Mouse (Mus musculus) limb, embryonic 12.5 days (tissue): ENCODE measurements around the gene Otp. TPM values are rescaled to one million over a fixed set of nuclear protein-coding genes. Genes with fewer than 3 reads are reported as not detected.

Source experiments
- ATAC-seq: fragments of 200-750 bp; cut with Nextera tagmentation; 2 replicates; pipeline ENCODE4 v1.8.0; 2017; ENCODE audit warnings: low read depth, moderate TSS enrichment; ENCODE audit not compliant: insufficient number of reproducible peaks, insufficient read depth, low FRiP score, low TSS enrichment
- H3K27ac ChIP-seq: fragments of 300-500 bp; sonication (generic); 2 replicates; pipeline ENCODE4 v1.5.1; 2016; ENCODE audit warnings: mild to moderate bottlenecking, moderate library complexity
- H3K27me3 ChIP-seq: fragments of 300-500 bp; sonication (generic); 2 replicates; pipeline ENCODE4 v1.6.1; 2016; ENCODE audit warnings: mild to moderate bottlenecking, moderate library complexity
- H3K36me3 ChIP-seq: fragments of 300-500 bp; sonication (generic); 2 replicates; pipeline ENCODE4 v1.6.1; 2016; ENCODE audit warnings: mild to moderate bottlenecking, moderate library complexity
- H3K4me1 ChIP-seq: fragments of 300-500 bp; sonication (generic); replicated peaks from 2 replicates; pipeline ENCODE4 v1.6.1; 2016
- H3K4me2 ChIP-seq: fragments of 300-500 bp; sonication (generic); 2 replicates; pipeline ENCODE4 v1.6.1; 2016; ENCODE audit warnings: mild to moderate bottlenecking, moderate library complexity
- H3K4me3 ChIP-seq: fragments of 300-500 bp; sonication (generic); replicated peaks from 2 replicates; pipeline ENCODE4 v1.5.1; 2016; ENCODE audit warnings: mild to moderate bottlenecking
- H3K9ac ChIP-seq: fragments of 300-500 bp; sonication (generic); replicated peaks from 2 replicates; pipeline ENCODE4 v1.6.1; 2016; ENCODE audit warnings: mild to moderate bottlenecking, moderate library complexity
- H3K9me3 ChIP-seq: fragments of 300-500 bp; sonication (generic); 2 replicates; pipeline ENCODE4 v1.6.1; 2016; ENCODE audit warnings: mild to moderate bottlenecking, moderate library complexity
- WGBS: fragments of 180-500 bp; shearing (Covaris S2); methylation state at CpG from one replicate; pipeline ENCODE4 v1.1.7; 2016; 5-methylcytosine and 5-hydroxymethylcytosine counted together
- polyA plus RNA-seq: library from polyadenylated mRNA; unstranded; fragments of >200 nt; fragmentation: Nextera tagmentation; extraction: Ambion mirVana; gene quantifications from 2 replicates; pipeline ENCODE4 v1.2.1, GENCODE M21; 2016

Gene Otp
- polyA plus RNA-seq, result not detected in 2 replicates

DNA sequence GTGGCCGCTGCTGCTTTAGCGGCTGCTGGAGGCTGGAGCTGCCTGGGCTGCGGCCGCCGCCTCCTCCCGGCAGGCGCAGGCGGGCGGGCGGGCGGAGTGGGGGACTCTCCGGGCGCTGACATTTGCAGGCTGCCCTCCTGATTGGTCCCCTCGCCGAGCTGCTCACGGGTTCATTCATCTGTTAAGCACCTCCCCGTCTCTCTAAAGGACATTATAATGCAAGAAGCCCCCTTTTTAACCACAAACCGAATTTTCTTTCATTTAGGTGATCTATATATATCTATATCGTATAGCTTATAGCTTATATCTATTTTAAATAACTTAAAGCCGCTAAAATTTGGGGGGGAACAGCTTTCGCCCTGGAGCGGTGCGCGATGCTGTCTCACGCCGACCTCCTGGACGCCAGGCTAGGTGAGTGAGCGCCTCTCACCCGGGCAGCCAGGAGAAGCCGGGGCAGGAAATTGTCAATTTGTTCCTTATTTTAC, at the start of gene Otp:
Gene Otp, plus strand, starts transcription at position 207 of the 485 bp plus-strand sequence.
- Histone ChIP-seq H3K27ac (no peak within 1 kb of the TSS), H3K9me3 (no peaks in the 10 kb centered on the region), H3K9ac (no peak within 1 kb of the TSS), H3K36me3 (no peaks in the 10 kb centered on the region), H3K4me2 (peak within 1 kb of the TSS; percentile 5; the same call in 1 of the 2 replicates), H3K27me3 (peaks cover 77% of the 10 kb centered on the region), H3K4me1 (peaks cover 17% of the 10 kb centered on the region; the same call in 1 of the 2 replicates), H3K4me3 (0 out of 2 replicates have a peak within 1 kb of the TSS, but pooled peaks have one; percentile 0)
- under 1% methylated on average over 30 of the region's 30 CpGs for WGBS
- no peak for ATAC-seq

DNA sequence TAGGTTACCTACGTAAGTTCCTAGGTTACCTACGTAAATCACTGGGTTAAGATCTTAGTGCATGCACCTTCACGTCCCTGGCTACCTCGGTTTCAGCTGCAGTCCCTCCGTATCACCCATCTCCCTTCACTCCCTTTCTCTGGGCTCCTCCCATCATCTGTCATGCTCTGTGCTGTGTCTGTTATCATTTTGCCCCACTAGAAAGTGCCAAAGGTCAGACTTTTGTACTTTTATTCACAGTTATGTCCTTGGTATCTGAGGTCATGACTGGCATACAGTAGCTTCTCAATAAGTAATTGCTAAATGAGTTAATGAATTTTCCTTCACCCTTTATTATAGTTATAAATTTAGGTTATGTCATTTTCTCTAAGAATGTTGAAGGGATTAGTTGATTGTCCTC, 49.0 kb upstream of the Otp start:
- Histone ChIP-seq H3K27me3 (no peaks in the 10 kb centered on the region), H3K9ac (no peak overlapping the region), H3K4me3 (no peak overlapping the region), H3K4me2 (no peak overlapping the region), H3K4me1 (no peaks in the 10 kb centered on the region), H3K27ac (no peak overlapping the region), H3K36me3 (peaks cover 5% of the 10 kb centered on the region; the same call in 1 of the 2 replicates), H3K9me3 (no peaks in the 10 kb centered on the region)
- no peak for ATAC-seq
- 94% methylated on average over 5 of the region's 5 CpGs for WGBS

DNA sequence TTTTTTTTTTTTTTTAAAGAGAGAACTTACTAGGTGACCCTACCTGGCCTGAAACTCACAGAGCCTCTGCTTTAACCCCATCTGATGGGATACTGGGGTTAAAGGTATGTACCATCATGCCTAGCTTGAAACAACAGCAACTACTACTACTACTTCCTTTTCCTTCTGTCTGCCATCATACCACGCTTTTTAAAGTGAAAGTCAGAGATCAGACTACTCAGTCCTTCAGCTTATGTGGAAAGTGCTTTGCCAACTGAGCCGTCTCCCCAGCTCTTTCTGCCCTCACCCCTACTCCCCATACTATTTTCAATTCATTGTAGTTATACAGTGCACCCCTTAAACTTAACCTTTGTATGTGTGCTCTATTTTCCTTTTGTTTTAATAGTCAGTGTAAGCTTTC, 48.4 kb upstream of the Otp start:
- Histone ChIP-seq H3K4me1 (no peaks in the 10 kb centered on the region), H3K4me3 (no peak overlapping the region), H3K4me2 (no peak overlapping the region), H3K36me3 (peaks cover 5% of the 10 kb centered on the region; the same call in 1 of the 2 replicates), H3K9ac (no peak overlapping the region), H3K9me3 (no peaks in the 10 kb centered on the region), H3K27ac (no peak overlapping the region), H3K27me3 (no peaks in the 10 kb centered on the region)
- ATAC-seq, result no peak
- whole genome bisulfite sequencing, result 84% methylated on average over 2 of the region's 2 CpGs

DNA sequence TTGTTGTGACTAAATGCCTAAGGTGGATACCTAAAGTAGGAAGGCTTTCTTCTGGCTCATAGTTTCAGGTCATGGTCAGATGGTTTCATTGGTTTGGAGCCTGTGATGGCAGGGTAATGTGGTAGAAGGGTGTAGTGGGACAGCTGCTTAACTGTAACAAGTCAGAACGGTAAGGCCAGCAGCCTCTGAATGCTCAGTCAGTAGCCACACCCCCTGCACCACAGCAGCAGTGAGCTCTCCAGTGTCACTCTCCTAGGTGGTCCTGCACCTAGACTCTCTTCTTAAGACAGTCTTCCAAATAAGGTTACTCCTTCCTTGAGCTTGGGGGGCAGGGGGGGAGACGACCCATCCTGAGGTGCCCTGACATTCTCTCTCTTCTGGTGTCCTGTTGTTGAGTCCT, 47.6 kb upstream of the Otp start:
- no peak for ATAC-seq
- H3K4me2 ChIP-seq, result no peak overlapping the region
- no peak overlapping the region for H3K9ac ChIP-seq
- H3K27me3 ChIP-seq, result no peaks in the 10 kb centered on the region
- WGBS, result 51% methylated on average over 2 of the region's 2 CpGs
- H3K4me3 ChIP-seq, result no peak overlapping the region
- H3K4me1 ChIP-seq, result no peaks in the 10 kb centered on the region
- H3K36me3 ChIP-seq, result peaks cover 12% of the 10 kb centered on the region
- H3K9me3 ChIP-seq, result no peaks in the 10 kb centered on the region
- H3K27ac ChIP-seq, result no peak overlapping the region

DNA sequence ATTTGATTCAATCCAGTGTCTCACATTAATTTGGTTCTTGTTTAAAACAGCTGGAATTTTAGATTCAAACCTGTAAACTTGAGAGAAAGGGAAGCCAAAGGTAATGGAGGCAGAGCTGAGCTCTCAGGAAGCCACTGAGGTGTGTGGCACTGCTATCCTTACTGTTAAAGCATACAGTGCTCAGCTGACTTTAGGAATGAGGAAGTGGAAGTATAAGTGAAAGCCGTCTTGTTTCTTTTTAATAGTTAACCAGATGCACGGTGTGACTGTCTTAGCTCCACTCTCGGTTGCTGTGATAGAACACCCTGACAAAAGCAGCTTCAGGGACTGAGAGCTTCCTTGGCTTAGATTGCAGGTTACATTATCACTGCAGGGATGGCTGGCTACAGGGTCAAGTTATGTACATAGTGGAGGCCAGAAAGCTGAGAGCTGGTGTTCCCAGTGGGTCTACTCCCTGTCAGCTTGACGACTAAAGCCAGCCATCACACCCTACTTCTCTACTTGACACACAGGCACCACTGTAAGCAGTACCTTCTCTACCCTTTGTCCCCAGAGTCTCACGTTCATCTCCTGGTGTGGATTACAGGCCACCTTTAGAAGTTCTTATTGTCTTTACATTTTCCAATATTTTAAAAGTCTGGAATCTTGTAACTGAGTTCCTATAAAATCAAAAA, 37.2 kb upstream of the Otp start:
- Histone ChIP-seq H3K27me3 (no peaks in the 10 kb centered on the region), H3K4me1 (no peaks in the 10 kb centered on the region), H3K9me3 (no peaks in the 10 kb centered on the region), H3K4me2 (no peak overlapping the region), H3K9ac (no peak overlapping the region), H3K27ac (no peak overlapping the region), H3K4me3 (no peak overlapping the region), H3K36me3 (peaks cover 71% of the 10 kb centered on the region)
- ATAC-seq, result no peak
- WGBS, result 81% methylated on average over 5 of the region's 5 CpGs

DNA sequence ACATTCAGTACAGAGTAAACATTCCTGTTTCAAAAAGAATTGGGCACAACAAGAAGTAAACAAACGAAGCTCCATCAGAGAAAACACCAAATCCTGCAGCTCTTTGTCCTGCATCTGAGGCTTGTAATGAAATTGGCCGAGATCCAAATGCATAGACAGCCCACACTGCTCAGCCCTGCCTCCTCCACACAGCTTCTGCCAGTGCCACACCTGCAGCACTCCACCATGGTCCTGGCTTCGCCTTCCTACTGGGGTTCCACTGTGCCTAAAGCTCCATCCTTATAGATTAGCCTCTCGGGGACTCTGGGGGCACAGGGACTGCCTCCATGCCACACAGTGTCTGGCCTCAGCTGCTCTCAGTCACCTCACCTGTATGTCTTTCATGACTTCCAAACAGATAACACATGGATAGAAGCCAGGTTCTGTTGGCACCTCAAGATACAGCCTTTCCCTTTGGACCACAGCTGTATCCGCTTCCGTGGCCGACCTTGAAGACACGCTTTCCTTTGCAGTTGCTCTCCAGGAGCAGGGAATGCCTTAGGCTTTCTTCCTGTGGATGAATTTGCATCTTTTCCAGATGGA, 36.6 kb upstream of the Otp start:
- Histone ChIP-seq H3K4me3 (no peak overlapping the region), H3K36me3 (peaks cover 71% of the 10 kb centered on the region)

DNA sequence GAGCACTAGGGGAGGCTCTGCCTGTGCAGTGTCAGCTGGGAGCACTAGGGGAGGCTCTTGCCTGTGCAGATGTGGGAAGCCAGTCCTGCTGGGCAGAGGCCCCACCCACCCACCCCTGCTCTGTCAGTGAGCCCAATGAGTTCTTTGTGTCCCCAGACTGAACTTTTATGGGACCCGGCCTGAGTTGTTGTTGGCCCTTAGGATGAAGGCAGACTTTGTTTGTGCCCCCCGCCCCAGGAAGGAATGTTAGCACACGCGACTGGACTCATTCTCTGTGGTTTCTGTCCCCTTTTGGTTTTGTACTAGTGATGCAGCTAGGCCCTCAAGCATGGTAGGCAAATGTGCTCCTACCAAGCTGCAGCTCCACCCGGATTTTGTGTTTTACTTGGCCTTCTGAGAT, 32.2 kb upstream of the Otp start:
- no peak overlapping the region for H3K27ac ChIP-seq
- no peak overlapping the region for H3K9ac ChIP-seq
- no peaks in the 10 kb centered on the region for H3K27me3 ChIP-seq
- no peak for ATAC-seq
- no peaks in the 10 kb centered on the region for H3K4me1 ChIP-seq
- 71% methylated on average over 5 of the region's 5 CpGs for WGBS
- H3K4me3 ChIP-seq, result no peak overlapping the region
- H3K36me3 ChIP-seq, result peaks cover 37% of the 10 kb centered on the region
- H3K4me2 ChIP-seq, result no peak overlapping the region
- H3K9me3 ChIP-seq, result no peaks in the 10 kb centered on the region

More for the DNA sequence above, 36.6 kb upstream of the Otp start:
- Histone ChIP-seq H3K4me2 (no peak overlapping the region), H3K27me3 (no peaks in the 10 kb centered on the region), H3K9me3 (no peaks in the 10 kb centered on the region), H3K4me1 (no peaks in the 10 kb centered on the region), H3K9ac (no peak overlapping the region), H3K27ac (no peak overlapping the region)
- ATAC-seq, result no peak
- 90% methylated on average over 8 of the region's 8 CpGs for WGBS

DNA sequence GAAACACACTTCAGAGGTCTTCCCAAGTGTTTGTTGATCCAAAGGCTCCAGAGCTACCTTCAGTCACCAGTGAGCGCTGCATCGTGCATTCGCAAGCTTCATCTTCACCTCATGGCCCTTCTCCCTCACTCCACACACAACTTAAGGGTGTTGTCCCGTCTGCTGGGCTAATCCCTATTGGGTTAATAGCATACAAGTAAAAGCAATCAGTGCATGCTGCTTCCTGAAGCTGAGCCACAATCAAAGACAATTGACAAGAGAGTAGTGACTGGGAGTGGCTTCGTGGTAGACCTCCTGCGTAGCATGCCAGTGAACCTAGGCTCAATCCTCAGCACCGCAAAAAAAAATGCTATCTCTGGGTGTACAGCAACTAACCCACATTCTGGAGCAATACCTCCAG, 27.5 kb upstream of the Otp start:
- Histone ChIP-seq H3K4me1 (no peaks in the 10 kb centered on the region), H3K9me3 (no peaks in the 10 kb centered on the region), H3K27ac (no peak overlapping the region), H3K4me2 (no peak overlapping the region), H3K27me3 (peaks cover 6% of the 10 kb centered on the region; the same call in 1 of the 2 replicates), H3K9ac (no peak overlapping the region), H3K4me3 (no peak overlapping the region), H3K36me3 (peaks cover 15% of the 10 kb centered on the region)
- WGBS, result 72% methylated on average over 7 of the region's 7 CpGs
- no peak for ATAC-seq

DNA sequence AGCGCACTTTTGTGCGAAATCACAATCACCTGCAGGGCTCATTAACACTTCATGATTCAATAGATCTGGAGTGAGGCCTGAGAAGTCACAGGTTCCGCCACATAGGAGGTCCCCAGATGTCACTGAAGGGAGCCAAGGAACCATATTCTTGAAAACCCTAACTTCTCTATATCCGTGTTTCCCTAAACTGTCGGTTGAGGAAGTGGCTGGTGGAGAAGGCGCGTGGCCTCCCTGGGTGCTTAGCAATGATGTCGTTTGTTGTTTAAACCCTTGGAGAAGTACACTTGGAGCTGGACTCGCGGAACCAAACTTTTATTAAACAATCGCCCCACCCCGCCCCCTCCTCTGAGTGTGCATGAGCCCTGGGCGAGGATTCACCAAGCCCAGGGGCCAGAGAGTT, 26.1 kb upstream of the Otp start:
- Histone ChIP-seq H3K4me3 (no peak overlapping the region), H3K27ac (no peak overlapping the region), H3K9ac (no peak overlapping the region), H3K4me2 (no peak overlapping the region), H3K4me1 (no peaks in the 10 kb centered on the region), H3K36me3 (0 out of 2 replicates have a peak, but pooled peaks cover under 1% of the 10 kb centered on the region), H3K27me3 (peaks cover 6% of the 10 kb centered on the region; the same call in 1 of the 2 replicates), H3K9me3 (no peaks in the 10 kb centered on the region)
- WGBS, result 56% methylated on average over 13 of the region's 13 CpGs
- no peak for ATAC-seq

DNA sequence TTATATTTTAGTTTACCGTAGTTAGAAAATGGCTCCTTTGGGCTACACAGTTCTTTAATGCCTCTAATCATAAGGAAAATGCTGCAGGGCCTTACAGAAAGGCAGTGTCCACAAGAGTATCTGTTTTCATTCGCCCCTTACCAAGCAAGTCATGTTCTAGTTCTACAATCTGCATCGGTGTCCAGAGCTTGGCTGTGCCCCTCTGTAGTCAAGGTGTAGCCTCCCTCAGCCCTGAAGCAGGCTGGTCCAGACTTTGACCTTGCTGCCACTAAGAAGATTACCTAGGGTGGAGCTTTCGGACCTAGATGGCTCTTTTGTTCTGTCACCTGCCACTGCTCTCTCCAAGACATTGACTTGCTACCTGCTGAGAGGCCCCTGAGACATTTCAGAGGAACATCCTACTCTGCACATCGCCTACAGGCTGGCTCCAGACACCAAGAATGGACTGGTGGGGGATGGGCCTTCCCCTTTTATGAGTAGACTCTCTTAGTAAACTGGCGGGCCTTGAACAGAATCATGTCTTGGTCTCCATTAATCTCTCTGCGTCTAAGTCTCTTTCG, 17.3 kb upstream of the Otp start:
- Histone ChIP-seq H3K9me3 (no peaks in the 10 kb centered on the region), H3K4me1 (no peaks in the 10 kb centered on the region; the same call in 1 of the 2 replicates), H3K27me3 (peaks cover 15% of the 10 kb centered on the region), H3K4me3 (no peak overlapping the region), H3K27ac (no peak overlapping the region), H3K4me2 (no peak overlapping the region), H3K9ac (no peak overlapping the region), H3K36me3 (no peaks in the 10 kb centered on the region)
- 69% methylated on average over 8 of the region's 8 CpGs for WGBS
- ATAC-seq, result no peak

DNA sequence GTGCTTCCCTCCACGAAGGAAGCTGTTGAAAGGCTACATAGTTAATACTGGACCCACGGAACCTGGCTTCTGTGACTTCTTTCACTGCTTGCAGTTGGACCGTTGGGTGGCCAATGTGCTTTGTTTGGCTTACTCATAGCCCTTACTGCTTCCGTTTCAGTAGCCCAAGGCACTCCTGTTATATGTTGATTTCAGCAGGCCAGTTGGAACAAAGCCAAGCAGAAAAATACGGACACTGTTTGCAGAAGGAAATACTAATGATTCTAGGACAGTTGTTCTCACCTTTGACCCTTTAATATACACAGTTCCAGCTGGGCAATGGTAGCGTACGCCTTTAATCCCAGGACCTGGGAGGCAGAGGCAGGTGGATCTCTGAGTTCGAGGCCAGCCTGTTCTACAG, 16.1 kb upstream of the Otp start:
- WGBS, result 80% methylated on average over 8 of the region's 8 CpGs
- H3K9ac ChIP-seq, result no peak overlapping the region
- peaks cover 26% of the 10 kb centered on the region for H3K27me3 ChIP-seq

More for the DNA sequence above, 16.1 kb upstream of the Otp start:
- H3K27ac ChIP-seq, result no peak overlapping the region
- no peaks in the 10 kb centered on the region; the same call in 1 of the 2 replicates for H3K4me1 ChIP-seq
- H3K36me3 ChIP-seq, result no peaks in the 10 kb centered on the region
- no peaks in the 10 kb centered on the region for H3K9me3 ChIP-seq
- ATAC-seq, result no peak
- H3K4me3 ChIP-seq, result no peak overlapping the region
- no peak overlapping the region for H3K4me2 ChIP-seq
